In the genomic region with DNA sequence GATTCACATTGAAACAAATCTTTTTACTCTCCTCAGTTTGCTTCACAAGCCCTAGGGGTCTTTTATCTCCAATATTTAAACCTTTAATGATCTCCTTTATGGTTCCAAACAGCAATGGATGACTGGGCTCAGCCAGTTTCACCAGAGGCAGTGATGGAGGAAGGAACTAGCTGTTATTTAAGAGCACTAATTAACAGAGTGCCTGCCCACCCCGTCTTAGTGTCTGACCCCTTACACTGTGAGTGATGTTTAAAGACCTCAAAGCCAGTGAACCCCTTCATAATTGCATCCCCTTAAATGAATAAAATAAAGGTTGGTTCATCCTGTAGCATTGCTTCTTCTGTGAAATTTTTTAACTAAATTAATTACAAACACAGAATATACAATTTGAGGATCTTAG, we compare ENCODE assay signal across 28 mouse cellular contexts. TPM values are rescaled to one million over a fixed set of nuclear protein-coding genes. Genes with fewer than 3 reads are reported as not detected.
"Had no signal": no experiment of that assay in that cellular context is flagged by ENCODE, and none has a peak within 500 bp of the region (broad histone marks: within the 10 kb centered on the region; RNA-seq: fewer than 3 reads in every experiment).

No protein-coding gene starts in this region.

- H3K27me3 ChIP-seq: embryonic facial prominence, embryonic 12.5 days; embryonic facial prominence, embryonic 13.5 days; embryonic facial prominence, embryonic 15.5 days; forebrain, embryonic 12.5 days; forebrain, embryonic 13.5 days; forebrain, embryonic 15.5 days had no signal

- H3K36me3 ChIP-seq: embryonic facial prominence, embryonic 15.5 days; forebrain, embryonic 12.5 days; forebrain, embryonic 15.5 days had no signal

- H3K4me1 ChIP-seq: embryonic facial prominence, embryonic 12.5 days; forebrain, embryonic 12.5 days; forebrain, embryonic 13.5 days; forebrain, embryonic 15.5 days had no signal

- H3K9ac ChIP-seq: embryonic facial prominence, embryonic 12.5 days; embryonic facial prominence, embryonic 13.5 days; embryonic facial prominence, embryonic 15.5 days; forebrain, embryonic 12.5 days; forebrain, embryonic 13.5 days; forebrain, embryonic 15.5 days; forebrain, postnatal 0 days had no signal

- H3K4me3 ChIP-seq: embryonic facial prominence, embryonic 10.5 days; embryonic facial prominence, embryonic 12.5 days; embryonic facial prominence, embryonic 13.5 days; embryonic facial prominence, embryonic 15.5 days; erythroblast, embryonic 14.5 days; forebrain, embryonic 10.5 days; forebrain, embryonic 12.5 days; forebrain, embryonic 13.5 days; forebrain, embryonic 15.5 days; gastrocnemius, adult 2 months had no signal

- H3K27ac ChIP-seq: embryonic facial prominence, embryonic 10.5 days; embryonic facial prominence, embryonic 12.5 days; embryonic facial prominence, embryonic 13.5 days; embryonic facial prominence, embryonic 15.5 days; forebrain, embryonic 10.5 days; forebrain, embryonic 12.5 days; forebrain, embryonic 13.5 days; forebrain, embryonic 15.5 days; gastrocnemius, adult 2 months had no signal

- ATAC-seq: forebrain, embryonic 13.5 days; forebrain, embryonic 14.5 days; forebrain, embryonic 15.5 days; forebrain, embryonic 16.5 days; forebrain, postnatal 0 days had no signal

- DNase-seq: cerebellum, adult 2 months; cerebellum, adult 8-10 months; cerebellum, adult 9-10 months; cerebellum, adult 9-11 months; cerebellum, postnatal 10 days; cerebellum, postnatal 14 days; cerebellum, postnatal 25 days; cerebellum, postnatal 36 days; embryo, embryonic 11 days; forebrain, postnatal 0 days; gastrocnemius, adult 2 months; gastrocnemius, postnatal 10 days; gastrocnemius, postnatal 14 days; gastrocnemius, postnatal 25 days; gastrocnemius, postnatal 36 days; heart, adult 11 months; heart, adult 18-20 months had no signal

- H3K4me2 ChIP-seq: embryonic facial prominence, embryonic 12.5 days; embryonic facial prominence, embryonic 13.5 days; embryonic facial prominence, embryonic 15.5 days; forebrain, embryonic 12.5 days; forebrain, embryonic 13.5 days; forebrain, embryonic 15.5 days had no signal

- H3K9me3 ChIP-seq: embryonic facial prominence, embryonic 10.5 days; embryonic facial prominence, embryonic 12.5 days; embryonic facial prominence, embryonic 13.5 days; embryonic facial prominence, embryonic 15.5 days; forebrain, embryonic 10.5 days; forebrain, embryonic 12.5 days; forebrain, embryonic 13.5 days; forebrain, embryonic 15.5 days had no signal

RNA-seq across cellular contexts. Expression of a gene that starts 19.4 kb away (rescaled TPM):
- polyA plus RNA-seq: erythroblast, embryonic 14.5 days had no signal
